Mouse (Mus musculus) mature B cell (primary cell): Measurements from ENCODE around the gene Rdh9.
"Not testable (repeated sequence)": the region's sequence is repeated elsewhere in the genome, so short reads cannot be mapped to it uniquely, and the experiment has no call there.

Experiments
- in situ Hi-C: fragments of 300-500 bp; cut with MboI; formaldehyde crosslinking; loops from 2 replicates; pipeline ENCODE4 v1.14.3; 2019

Gene Rdh9

DNA sequence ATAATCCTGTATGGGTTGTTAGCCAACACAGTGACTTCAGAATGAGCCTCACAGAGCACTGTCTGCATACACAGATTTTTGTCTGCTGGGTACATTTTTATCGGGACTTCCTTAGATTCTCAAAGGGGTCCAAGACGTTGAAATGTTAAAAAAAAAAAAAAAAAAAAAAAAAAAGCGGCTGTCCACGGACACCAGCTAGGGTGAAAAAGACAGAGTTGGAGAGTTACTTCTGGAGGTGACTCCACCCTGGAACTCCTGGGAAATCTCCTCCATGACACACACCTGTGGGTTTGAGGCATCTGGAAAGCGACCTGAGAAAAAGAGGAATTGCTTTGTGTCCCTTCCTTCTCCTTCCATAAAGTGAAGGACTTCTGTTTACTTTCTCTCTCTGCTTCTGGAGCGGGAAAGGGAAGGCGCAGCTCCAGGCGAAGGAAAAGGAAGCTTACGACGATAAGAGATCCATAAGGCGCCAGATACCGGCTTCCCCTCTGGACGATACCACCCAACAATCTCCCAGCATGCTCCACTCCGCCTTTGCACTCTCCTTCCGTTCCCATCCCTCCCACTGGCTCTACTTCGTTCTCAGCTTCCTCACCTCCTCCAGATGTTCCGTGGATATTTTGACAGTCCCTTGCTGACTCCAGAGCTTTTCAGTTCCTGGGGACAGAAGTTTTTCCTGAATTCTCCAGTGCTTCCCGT is 20.3 kb upstream of the Rdh9 start:
- in situ Hi-C loops: no loop called here

DNA sequence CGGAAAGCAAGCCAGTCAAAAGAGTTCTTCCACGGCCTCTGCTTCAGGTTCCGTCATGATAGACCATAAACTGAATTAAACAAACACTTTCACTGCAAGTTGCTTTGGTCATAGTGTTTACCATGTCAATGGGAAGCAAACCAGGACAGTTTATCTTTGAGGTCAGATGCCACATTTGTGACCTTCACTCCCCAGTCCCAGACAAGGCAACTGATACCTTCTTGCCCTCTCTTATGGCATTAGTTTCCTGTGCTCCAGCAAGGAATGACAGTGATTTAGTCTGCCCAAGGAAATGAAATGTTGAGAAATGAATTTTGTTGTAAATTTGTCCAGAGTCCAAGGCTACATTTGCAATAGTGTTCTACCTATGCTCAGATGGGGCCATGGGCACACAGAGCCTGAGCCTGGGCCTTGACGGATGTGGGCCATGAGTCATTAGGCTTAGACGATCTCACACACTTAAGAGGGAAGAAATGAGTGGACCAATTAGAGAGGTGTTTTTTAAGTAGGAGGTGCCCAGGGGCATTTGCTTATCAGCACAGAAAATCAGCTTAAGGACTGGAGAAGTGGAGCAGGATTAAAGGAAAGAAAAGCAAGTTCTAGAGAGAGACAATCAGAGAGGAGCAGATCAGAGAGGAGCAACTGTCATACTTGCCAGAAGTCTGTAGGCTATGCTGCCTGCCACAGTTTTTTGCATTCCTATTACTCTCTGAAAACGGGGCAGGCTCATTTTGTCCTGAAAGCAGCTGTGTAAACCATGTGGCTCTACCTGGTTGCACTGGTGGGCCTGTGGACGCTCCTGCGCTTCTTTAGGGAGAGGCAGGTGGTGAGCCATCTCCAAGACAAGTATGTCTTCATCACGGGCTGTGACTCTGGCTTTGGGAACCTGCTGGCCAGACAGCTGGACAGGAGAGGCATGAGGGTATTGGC is 16.7 kb upstream of the Rdh9 start, which contains the start of the genes Rdh1 and Rdh16f1:
Gene Rdh1 (plus strand): TSS at position 541 of the 930 bp plus-strand sequence.
Gene Rdh16f1 (plus strand): TSS at position 607 of the 930 bp plus-strand sequence.
- in situ Hi-C loops: no loop called here

DNA sequence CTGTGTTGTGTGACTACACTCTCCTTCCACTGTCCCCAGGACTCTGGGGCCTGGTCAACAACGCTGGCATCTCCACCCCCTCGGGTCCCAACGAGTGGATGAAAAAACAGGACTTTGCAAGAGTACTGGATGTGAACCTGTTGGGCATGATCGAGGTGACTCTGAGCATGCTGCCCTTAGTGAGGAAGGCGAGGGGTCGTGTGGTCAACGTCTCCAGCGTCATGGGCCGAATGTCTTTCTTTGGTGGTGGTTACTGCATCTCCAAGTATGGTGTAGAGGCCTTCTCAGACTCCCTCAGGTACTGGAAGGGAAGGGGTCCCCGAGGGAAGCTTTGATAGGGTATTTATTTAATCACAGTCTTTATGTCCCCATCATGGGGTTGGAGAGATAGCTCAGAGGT is 13.3 kb upstream of the Rdh9 start:
- in situ Hi-C loops: not testable (repeated sequence)

DNA sequence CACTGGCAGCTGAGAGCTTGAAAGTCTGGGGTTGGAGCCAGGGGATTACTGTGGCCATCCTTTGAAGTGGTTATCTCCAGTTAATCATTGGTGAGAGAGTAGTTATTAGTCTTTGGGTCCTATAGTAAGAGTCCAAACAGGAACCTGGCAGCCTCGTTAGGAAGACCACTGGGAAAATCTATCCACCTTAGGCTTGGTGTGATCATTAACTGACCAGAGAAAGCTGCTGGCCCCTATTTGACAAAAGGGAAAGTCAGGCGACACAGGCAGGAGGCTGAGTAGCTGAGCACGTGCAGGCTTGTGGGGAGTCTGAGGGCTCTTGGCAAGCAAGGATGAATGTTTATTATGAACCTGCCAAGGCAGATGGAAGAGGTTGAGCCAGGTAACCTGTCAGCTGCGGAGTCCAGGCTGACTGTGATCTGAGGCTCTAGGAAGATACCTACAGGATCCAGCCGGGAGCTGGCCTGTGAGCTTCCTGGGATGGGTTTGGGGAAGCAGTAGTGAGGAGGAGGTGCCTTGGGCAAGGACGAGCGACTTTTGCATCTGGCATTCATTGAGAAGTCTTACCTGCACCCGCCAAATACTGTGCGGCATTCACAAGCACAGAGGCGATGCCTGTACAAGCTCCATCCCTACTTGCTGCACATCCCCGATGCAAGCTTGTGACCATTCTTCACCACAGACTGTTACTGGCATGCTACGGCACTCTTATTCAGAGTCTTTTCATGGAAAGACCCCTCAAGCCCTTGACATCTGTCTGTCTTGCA is 12.1 kb upstream of the Rdh9 start:
- in situ Hi-C loops: no loop called here

DNA sequence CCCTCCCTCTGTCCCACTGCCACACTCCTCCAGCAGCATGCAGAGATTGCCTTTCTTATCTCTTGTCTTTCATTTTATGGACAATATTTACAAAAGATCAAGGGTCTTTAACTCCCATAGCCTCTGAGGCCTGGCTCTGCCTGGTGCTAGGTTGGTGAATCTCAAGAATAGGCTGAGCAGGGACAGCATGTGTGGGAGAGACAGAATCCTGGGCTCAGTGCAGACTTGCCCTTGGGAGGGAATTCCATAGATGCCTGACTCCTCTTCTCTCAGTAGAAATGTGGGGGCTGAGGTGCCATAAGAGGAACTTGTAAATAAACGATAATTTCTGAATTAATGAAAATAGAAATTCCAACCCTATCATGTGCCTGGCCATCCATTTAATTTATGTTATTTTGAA is 9.6 kb upstream of the Rdh9 start:
- in situ Hi-C loops: no loop called here

DNA sequence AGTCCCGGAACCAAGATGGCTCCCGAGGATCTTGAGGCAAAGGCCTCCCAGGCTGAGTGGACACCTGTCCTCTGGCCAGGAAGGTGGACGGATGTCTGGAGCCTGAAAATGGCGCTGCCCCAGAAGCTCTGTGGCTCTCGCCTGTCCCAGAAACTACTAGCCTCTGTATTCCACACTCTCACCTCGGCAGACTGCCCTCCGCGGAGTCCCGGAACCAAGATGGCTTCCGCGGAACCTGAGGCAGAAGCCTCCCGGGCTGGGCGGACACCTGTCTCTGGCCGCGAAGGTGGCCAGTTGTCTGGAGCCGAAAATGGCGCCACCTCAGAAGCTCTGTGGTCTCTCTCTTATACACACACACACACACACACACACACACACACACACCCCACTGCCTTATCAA is 6.1 kb downstream of the Rdh9 start:
- in situ Hi-C loops: not testable (repeated sequence)

DNA sequence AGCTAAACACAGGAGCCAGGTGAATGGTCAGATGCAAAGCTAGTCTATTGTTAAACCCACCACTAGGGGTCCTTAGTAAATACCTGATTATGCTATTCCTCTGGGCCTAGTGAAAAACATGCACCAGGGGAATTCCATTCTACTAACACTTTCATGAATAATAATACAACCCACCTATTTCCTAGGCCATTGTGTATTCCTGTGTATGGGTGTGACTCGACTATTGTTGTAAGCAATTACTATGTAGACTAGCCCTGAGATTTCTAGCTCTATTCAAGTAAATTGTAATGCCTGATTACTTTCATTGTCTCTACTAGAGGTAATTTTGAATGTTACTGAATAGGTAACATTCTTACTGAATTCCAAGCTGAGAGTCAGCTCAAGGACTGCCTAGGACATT is 9.2 kb downstream of the Rdh9 start:
- in situ Hi-C loops: not testable (repeated sequence)

DNA sequence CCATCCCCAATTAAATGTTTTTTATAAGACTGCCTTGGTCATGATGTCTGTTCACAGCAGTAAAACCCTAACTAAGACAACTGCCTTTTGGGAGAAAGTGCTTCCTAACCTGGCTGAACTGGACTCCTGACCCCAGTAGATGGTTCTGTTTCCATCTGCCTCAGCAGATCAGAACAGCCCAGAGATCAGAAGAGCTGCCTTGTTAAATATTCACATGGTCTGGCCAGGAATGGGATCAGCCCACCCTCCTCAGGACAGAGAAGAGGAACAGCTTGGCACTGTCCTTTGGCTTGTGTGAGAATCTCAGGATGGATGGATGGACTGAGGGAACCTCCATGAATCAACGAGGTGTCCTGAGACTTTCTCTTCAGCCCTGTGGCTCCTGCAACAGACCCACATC is 23.1 kb downstream of the Rdh9 start:
- in situ Hi-C loops: no loop called here

DNA sequence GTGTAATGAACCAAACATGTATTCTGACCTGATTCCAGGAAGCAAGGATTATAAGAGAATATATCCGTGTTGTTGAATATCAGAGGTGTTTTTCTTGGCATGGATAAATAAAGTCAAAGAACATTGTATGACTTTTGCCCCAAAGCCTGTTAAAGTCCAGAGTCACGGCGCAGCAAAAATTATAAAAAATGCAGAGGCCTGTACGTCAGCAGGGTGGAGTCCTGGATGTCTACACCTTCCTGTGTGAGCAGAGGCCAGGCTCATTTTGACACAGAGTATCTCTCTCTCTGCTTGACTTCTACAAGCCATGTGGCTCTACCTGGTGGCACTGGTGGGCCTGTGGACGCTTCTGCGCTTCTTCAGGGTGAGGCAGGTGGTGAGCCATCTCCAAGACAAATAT is 24.7 kb downstream of the Rdh9 start, which contains the start of gene Rdh16:
Gene Rdh16 (plus strand): TSS at position 262 of the 400 bp plus-strand sequence.
- in situ Hi-C loops: no loop called here

DNA sequence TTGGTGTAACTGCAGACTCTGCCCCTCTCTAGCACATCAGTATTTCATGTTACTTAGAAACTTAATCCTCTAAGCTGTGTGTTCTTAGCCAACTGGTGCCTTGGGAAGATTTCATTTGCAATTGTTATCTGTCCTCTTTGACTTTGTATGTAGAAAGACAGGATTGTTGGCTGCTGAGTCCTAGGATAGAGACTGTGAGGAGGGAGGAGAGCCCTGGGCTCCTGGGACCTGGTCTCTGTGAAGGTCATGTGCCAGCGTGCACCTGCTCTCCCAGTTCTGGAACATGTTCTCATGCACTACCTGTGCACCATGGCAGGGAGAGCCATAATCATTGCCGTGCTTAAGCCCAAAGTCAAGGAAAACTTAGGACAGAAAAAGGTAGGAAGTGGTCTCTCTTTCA is 25.4 kb downstream of the Rdh9 start:
- in situ Hi-C loops: no loop called here

DNA sequence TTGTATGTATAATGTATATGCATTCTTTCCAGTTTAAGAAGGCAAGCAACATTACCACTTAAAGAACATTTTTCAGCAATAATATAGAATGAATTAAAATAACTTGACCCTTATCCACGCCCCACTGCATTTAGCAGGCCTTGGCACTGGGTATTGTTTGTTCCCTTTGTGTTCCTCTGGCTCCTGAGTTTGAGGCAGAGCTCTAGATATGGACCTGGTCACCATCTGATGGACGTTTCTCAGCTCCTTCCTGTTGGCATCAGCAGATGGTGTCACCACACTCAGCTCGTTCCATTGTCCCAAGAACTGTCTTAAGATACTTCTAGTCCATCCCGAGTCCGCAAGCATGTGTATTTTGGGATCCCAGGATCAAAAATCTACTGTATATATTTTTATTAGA is 26.1 kb downstream of the Rdh9 start:
- in situ Hi-C loops: no loop called here

DNA sequence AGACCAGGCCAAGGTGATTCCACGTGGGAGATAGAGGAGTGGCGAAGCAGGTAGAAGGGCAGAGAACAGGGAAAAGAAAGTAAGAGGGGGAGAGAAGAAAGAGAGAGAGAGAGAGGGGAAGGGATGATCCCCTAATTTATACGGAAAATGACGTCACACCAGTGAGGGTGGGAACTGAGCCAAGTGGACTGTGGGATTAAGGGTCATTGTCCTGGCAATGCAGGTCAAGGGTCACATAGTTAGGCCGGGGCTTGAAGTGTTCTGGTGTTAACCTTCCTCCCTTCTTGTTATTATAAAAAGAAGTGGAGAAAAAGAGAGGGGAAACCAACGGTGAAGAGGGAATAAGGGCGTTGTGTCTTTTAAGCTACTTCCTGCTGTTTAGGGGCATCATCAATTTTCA is 28.2 kb downstream of the Rdh9 start:
- in situ Hi-C loops: no loop called here

DNA sequence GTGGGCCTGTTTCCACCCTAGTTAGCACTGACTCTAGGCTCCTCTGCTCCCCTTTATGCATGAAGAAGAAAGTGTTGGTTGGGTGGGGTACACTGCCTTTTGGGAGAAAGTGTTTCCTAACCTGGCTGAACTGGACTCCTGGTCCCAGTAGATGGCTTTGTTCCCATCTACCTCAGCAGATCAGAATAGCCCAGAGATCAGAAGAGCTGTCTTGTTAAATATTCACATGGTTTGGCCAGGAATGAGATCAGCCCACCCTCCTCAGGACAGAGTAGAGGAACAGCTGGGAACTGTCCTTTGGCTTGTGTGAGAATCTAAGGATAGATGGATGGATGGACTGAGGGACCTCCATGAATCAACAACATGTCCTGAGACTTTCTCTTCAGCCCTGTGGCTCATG is 39.7 kb downstream of the Rdh9 start:
- in situ Hi-C loops: no loop called here

DNA sequence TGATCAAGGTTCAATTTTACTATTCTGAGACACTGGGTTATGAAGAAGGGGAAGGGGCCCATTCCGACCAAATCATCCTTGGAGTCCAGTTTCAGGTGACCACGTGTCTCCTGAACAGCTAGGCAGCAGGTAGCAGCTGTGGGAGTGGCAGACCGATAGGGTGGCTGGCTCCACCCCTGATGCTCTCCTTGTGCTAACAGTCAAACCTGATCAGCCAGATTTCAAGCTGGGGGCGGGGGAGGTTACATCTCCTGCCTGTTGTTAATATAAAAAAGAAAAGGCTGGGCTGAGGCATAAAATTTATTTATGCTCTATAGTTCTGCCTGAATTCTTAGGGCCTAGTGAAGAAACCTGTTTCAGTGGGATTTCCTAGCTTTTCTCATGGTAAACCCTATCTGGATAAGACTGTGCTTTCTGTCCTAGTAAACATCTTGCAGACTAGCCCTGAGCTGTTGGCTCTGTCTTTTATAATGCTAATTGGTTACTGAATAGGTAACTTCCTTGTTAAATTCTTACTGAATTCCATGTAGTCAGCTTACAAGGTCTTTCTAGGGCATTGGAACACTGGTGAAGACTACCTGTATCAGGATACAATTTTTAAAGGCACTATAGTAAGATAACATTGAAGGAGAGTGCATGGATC is 41.2 kb downstream of the Rdh9 start:
- in situ Hi-C loops: not testable (repeated sequence)

DNA sequence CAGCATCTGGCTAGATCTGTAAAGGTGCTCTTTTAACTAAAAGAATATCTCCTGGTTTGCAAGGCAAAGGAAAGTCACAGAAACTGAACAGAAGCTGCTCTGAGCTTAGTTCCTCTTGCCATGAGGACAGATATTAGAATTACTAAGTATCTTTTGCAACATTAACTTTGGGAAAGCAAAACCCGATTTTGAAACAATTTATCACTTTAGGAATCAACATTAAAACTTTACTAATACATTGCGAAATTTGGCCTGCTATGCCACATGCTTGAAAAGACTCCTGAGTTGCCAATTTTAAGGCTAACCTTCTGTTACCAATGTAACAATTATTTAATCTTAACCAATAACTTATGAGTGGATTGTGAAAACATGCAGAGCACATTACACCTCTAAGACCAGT is 45.6 kb downstream of the Rdh9 start:
- in situ Hi-C loops: not testable (repeated sequence)

DNA sequence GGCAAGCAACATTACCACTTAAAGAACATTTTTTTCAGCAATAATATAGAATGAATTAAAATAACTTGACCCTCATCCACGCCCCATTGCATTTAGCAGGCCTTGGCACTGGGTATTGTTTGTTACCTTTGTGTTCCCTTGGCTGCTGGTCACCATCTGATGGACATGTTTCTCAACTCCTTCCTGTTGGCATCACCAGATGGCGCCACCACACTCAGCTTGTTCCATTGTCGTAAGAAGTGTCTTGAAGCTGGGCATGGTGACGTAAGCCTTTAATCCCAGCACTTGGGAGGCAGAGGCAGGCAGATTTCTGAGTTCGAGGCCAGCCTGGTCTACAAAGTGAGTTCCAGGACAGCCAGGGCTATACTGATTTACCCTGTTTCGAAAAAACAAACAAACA is 49.2 kb downstream of the Rdh9 start:
- in situ Hi-C loops: no loop called here

DNA sequence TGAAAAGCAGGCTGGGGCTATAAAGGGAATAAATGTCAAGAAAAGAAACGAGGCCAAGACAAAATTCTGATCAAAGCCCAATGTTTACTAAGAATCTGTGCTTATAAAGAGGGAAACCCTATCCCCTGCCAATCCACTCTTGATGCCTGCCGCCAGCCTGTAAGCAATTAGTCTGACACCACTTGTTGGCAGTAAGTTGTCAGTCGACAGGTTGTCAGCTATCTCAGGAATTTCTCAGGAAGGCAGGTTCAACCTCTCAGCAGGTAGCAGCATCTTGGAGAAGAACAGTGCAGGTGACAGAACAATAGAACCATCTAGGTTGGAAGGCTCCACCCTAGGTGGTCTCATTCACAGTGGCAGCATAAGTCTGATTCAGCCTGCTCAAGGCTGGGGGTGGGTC is 52.9 kb downstream of the Rdh9 start:
- in situ Hi-C loops: no loop called here

DNA sequence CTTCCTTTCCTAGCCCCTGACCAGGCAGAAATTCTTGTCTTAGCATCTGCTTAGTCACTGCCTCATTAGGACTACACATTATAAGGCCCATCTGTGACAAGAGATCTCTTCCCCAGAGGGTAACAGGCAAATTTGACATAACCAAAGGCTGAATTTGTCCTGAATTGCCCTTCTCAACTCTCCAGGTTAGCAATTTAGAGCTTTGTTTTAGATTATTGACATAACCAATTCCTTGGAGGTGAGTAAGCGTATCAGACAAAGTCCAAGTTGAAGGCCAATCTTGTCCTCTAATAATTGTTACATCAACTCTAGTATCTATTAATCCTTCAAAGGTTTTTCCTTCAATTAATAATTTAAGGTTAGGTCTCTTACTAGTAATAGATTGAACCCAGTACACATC is 58.0 kb downstream of the Rdh9 start:
- in situ Hi-C loops: not testable (repeated sequence)

DNA sequence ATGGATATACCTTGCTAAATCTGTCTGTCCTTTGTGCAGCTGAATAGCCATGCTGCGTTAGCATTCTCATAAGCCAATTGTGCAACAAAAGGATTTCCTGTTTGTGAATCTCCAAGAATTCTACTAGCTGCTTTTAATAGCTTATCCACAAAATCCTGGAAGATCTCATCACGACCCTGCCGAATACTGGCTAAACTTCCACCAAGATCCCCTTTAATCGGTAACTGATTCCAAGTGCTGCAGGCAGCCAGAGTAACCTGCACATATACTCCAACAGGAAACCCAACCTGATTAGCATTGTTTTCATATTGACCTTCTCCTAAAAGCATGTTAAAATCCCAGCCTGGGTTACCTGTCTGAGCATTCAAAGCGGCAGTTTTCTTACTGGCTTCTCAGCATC is 59.1 kb downstream of the Rdh9 start:
- in situ Hi-C loops: no loop called here

DNA sequence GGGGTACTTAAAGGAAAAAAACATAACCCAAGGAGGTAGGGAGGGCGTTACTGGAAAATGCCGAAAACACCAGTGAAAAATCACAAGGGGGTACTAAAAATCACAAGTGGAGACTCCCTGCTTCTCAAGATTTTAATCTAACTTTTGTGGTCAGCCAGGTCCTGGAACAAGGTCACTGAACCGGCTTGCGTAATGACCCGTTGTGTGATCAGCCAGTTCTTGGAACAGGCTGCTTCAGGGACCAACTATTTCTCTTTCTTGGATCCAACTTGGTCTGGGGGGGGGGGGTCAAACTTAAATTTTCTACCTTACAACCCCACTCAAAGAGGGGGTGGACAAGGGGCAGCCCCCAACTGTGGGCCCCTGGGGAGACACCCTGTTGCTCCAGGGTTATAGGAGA is 61.6 kb downstream of the Rdh9 start:
- in situ Hi-C loops: not testable (repeated sequence)

DNA sequence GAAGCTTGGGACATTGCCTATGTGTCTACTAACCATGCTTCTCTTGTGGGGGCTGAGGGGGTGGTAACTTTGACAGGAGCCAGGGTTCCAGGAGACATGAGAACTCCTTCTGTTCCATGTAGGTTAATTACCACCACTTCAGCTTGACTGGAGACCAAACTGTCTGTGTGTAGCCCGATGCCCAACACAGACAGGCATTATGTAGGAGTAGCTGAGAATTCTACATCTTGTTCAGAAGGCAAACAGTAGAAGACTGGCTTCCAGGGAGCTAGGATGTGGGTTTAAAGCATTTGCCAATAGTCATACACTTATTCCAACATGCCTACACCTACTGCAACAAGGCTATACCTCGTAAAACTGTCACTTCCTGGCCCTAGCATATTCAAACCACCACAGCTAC is 62.4 kb downstream of the Rdh9 start:
- in situ Hi-C loops: no loop called here

DNA sequence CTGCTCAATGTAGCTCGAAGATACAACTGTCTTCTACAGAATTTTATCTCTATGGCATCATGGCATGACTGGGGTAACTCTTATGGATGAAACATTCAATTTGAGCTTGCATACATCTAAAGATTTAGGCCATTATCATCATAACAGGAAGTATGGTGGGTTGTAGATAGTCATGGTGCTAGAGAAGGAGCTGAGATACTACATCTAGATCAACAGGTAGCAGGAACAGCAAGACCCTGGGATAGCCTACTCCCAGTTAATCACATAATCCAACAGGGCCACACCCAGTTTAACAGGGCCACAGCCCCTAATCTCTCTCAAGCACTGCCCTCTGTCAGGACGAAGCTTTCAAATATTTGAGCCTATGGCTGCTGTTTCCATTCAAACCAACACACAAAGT is 64.6 kb downstream of the Rdh9 start:
- in situ Hi-C loops: no loop called here
